Mouse (Mus musculus) midbrain, embryonic 14.5 days (tissue): ENCODE measurements around the gene Pde1a. TPM values are rescaled to one million over a fixed set of nuclear protein-coding genes. Genes with fewer than 3 reads are reported as not detected.

Experiments used
- ATAC-seq: fragments of 200-750 bp; cut with Nextera tagmentation; 2 replicates; pipeline ENCODE4 v1.8.0; 2017; ENCODE audit warnings: moderate number of reproducible peaks, moderate library complexity; ENCODE audit not compliant: low FRiP score, low TSS enrichment
- DNase-seq: peaks from one replicate; pipeline ENCODE4 v3.0.0-alpha.2; 2015
- H3K27ac ChIP-seq: fragments of 300-500 bp; sonication (generic); replicated peaks from 2 replicates; pipeline ENCODE4 v1.5.1; 2014; ENCODE audit warnings: mild to moderate bottlenecking, low read depth, low read length, moderate library complexity
- H3K27me3 ChIP-seq: fragments of 300-500 bp; sonication (generic); 2 replicates; pipeline ENCODE4 v1.6.1; 2014; ENCODE audit warnings: low read length, control low read depth, mixed read lengths; ENCODE audit not compliant: control insufficient read depth, insufficient read depth
- H3K36me3 ChIP-seq: fragments of 300-500 bp; sonication (generic); 2 replicates; pipeline ENCODE4 v1.6.1; 2014; ENCODE audit warnings: low read length, control low read depth; ENCODE audit not compliant: control insufficient read depth, insufficient read depth
- H3K4me1 ChIP-seq: fragments of 300-500 bp; sonication (generic); 2 replicates; pipeline ENCODE4 v1.6.1; 2014; ENCODE audit warnings: mild to moderate bottlenecking, antibody characterized with exemption, low read length, control low read depth; ENCODE audit not compliant: control insufficient read depth, insufficient read depth
- H3K4me2 ChIP-seq: fragments of 300-500 bp; sonication (generic); 2 replicates; pipeline ENCODE4 v1.6.1; 2014; ENCODE audit warnings: mild to moderate bottlenecking, low read length, moderate library complexity
- H3K4me3 ChIP-seq: fragments of 300-500 bp; sonication (generic); replicated peaks from 2 replicates; pipeline ENCODE4 v1.5.1; 2014; ENCODE audit warnings: low read depth, low read length
- H3K9ac ChIP-seq: fragments of 300-500 bp; sonication (generic); replicated peaks from 2 replicates; pipeline ENCODE4 v1.6.1; 2014; ENCODE audit warnings: mild to moderate bottlenecking, low read length, moderate library complexity
- H3K9me3 ChIP-seq: fragments of 300-500 bp; sonication (generic); 2 replicates; pipeline ENCODE4 v1.6.1; 2016; ENCODE audit warnings: low read length, control low read depth, mixed read lengths; ENCODE audit not compliant: control insufficient read depth
- WGBS: fragments of 180-500 bp; shearing (Covaris S2); extraction: QIAGEN DNeasy Blood & Tissue Kit; methylation state at CpG from one replicate; pipeline ENCODE4 v1.1.7; 2014; 5-methylcytosine and 5-hydroxymethylcytosine counted together
- polyA plus RNA-seq: library from polyadenylated mRNA; unstranded; fragments of >200 nt; fragmentation: Nextera tagmentation; extraction: Ambion mirVana; gene quantifications from 2 replicates; pipeline ENCODE4 v1.2.1, GENCODE M21; 2014

Gene Pde1a
- polyA plus RNA-seq, 1 experiment from 2014 or later = 3.2 TPM

DNA sequence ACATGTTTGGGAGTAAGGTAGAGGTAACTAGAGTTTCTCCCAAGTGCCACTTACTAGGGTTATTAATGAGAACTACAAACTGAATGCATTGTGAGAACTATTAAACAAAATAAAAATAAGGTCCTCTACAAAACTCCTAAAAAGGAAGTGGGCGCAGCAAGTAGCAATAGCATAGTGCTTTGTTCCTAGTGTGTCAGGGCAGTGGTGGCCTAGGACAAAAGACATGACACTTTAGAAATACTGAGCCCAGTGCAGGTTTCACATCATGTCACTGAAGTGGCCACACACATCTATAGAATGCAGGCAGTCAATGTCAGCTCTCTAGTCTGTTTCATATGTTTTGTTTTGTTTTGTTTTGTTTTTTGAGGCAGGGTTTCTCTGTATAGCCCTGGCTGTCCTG is 103.2 kb downstream of the Pde1a start:
- Histone ChIP-seq H3K4me2 (no peak overlapping the region), H3K4me1 (no peaks in the 10 kb centered on the region), H3K9ac (no peak overlapping the region), H3K36me3 (no peaks in the 10 kb centered on the region), H3K27me3 (no peaks in the 10 kb centered on the region), H3K9me3 (no peaks in the 10 kb centered on the region), H3K27ac (no peak overlapping the region), H3K4me3 (no peak overlapping the region)
- ATAC-seq (no peak), DNase-seq (no peak)
- WGBS = 91% methylated on average over 1 of the region's 1 CpGs

DNA sequence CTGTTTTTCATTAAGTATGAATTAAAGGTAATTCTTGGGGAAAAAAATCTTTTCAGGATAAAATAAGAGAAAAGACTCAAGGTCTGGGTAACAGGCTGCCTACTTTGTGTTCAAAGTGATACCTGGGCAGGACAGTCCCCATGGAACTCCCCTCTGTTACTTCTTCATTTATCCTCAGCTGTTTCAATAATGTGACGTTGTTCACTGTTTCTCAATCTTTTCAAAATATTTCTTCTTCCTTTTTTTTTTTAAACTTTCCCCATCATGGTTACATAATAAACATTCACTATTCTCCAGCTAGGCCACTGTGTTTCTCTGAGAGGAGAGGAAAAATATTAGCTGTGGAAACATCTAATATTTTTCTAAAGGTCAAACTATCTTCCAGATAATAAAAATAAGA is 103.7 kb downstream of the Pde1a start:
- DNase-seq (no peak), ATAC-seq (no peak)
- Histone ChIP-seq H3K4me1 (no peaks in the 10 kb centered on the region), H3K36me3 (no peaks in the 10 kb centered on the region), H3K9me3 (no peaks in the 10 kb centered on the region), H3K9ac (no peak overlapping the region), H3K4me3 (no peak overlapping the region), H3K4me2 (no peak overlapping the region), H3K27me3 (no peaks in the 10 kb centered on the region), H3K27ac (no peak overlapping the region)
- 91% methylated on average over 1 of the region's 1 CpGs for WGBS

DNA sequence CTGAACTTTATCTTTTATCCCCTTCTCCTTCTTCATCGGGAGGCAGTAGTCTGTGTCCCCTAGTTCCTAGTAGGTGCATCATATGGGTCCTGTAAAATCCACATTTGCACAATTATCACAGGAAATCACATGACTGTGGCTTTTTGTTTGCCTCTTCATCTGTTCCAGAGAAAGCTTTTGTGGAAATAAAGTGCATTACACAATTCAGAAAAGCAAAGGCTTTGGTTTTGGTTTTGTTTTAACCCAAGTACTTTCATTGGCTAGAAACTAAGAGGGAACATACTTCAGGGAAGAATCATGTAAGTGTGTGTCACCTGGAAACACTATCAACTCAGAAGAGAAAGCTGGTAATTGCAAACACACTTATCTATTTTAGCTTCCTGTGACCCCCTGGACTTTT is 104.2 kb downstream of the Pde1a start:
- no peaks in the 10 kb centered on the region for H3K27me3 ChIP-seq
- H3K4me3 ChIP-seq = no peak overlapping the region
- ATAC-seq (no peak), DNase-seq (no peak)
- no peak overlapping the region for H3K9ac ChIP-seq
- H3K9me3 ChIP-seq = no peaks in the 10 kb centered on the region
- H3K36me3 ChIP-seq = no peaks in the 10 kb centered on the region
- H3K27ac ChIP-seq = no peak overlapping the region
- WGBS = 94% methylated on average over 1 of the region's 1 CpGs
- no peaks in the 10 kb centered on the region for H3K4me1 ChIP-seq
- no peak overlapping the region for H3K4me2 ChIP-seq

DNA sequence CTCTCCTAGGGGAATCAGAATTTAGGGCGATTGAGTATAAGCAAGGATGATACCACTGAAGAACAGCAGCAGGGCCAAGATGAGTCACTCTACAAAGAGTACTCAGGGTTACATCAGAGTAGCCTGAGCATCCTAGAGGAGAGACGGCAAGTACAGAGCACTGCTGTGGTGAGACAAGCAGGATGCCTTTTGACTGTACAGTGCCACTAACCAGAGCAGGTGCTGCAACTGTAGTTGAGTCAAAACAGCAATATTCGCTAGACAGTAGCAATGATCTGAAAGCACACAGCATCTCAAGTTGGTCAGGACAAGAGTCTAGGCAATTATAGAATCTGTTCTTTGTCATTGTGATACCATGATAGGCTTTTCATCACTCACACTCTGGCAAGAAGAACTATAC is 115.1 kb downstream of the Pde1a start:
- ATAC-seq (no peak), DNase-seq (no peak)
- H3K27me3 ChIP-seq = no peaks in the 10 kb centered on the region
- no peaks in the 10 kb centered on the region for H3K4me1 ChIP-seq
- H3K9ac ChIP-seq = no peak overlapping the region
- no peaks in the 10 kb centered on the region for H3K9me3 ChIP-seq
- no peak overlapping the region for H3K4me3 ChIP-seq
- H3K36me3 ChIP-seq = no peaks in the 10 kb centered on the region
- H3K4me2 ChIP-seq = no peak overlapping the region
- H3K27ac ChIP-seq = no peak overlapping the region
- 94% methylated on average over 3 of the region's 3 CpGs for WGBS

DNA sequence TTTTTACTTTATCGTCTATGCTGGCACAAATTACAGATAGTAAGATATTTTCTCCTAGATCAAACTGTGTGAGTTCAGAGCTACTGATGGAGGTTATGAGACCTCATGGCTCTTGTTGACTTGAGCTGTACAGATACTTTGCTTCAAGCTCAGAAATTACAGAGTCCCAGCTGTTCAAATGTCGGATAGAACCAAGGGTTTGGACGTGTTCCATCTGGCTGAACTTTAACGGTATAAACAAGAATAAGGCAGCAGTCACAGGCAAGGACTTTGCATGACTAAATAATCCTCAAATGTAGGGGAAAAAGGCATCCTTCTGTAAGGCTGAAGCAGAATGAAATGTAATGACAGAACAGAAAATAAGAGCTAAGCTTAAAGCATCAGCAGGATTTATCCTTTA is 116.2 kb downstream of the Pde1a start:
- H3K4me2 ChIP-seq = no peak overlapping the region
- H3K9me3 ChIP-seq = no peaks in the 10 kb centered on the region
- ATAC-seq = no peak
- H3K27ac ChIP-seq = no peak overlapping the region
- no peaks in the 10 kb centered on the region for H3K36me3 ChIP-seq
- WGBS = 75% methylated on average over 4 of the region's 4 CpGs
- no peak overlapping the region for H3K4me3 ChIP-seq
- peak; percentile 35 for DNase-seq
- H3K9ac ChIP-seq = no peak overlapping the region
- H3K4me1 ChIP-seq = no peaks in the 10 kb centered on the region
- no peaks in the 10 kb centered on the region for H3K27me3 ChIP-seq

DNA sequence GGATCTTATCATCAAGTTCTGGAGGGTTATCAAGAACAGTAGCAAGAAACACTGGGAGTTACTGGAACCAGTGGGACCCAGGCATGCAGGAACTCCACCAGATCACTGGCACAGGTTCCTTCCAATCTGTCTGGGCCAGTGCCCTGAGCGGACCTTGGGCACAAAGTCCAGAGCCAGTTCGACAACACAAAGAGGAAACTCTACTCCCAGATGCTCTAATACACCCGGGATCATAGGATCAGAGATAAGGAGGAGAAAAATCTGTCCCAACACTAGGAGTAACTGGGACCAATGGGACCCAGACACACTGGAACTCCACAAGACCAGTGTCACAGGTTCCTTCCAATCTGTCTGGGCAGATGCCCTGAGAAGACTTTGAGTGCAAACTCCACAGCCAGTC is 130.1 kb downstream of the Pde1a start:
- no peak for DNase-seq
- Histone ChIP-seq H3K4me2 (no peak overlapping the region), H3K9me3 (no peaks in the 10 kb centered on the region), H3K4me3 (no peak overlapping the region), H3K36me3 (no peaks in the 10 kb centered on the region), H3K4me1 (no peaks in the 10 kb centered on the region), H3K27me3 (no peaks in the 10 kb centered on the region), H3K9ac (no peak overlapping the region), H3K27ac (no peak overlapping the region)
- WGBS = 83% methylated on average over 3 of the region's 3 CpGs
- ATAC-seq = no peak

DNA sequence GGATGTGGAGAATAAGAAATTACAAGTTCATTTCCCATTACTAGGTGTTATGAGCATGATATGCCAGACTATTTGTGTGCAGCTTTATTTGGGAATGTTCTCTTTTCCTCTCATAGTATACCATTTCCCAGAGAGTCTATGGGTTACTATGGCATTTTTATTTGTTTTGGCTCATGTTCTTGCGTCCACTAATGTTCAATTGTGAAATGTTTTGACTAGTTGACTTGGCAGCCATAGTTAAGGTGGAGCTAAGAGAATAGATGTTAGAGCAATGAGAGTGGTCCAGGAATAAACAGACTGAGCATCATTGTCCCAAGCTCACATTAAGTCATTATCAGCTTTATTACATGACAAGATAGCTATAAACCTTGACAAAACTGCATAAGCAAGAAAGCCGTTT is 130.8 kb downstream of the Pde1a start:
- 87% methylated on average over 2 of the region's 2 CpGs for WGBS
- Histone ChIP-seq H3K4me3 (no peak overlapping the region), H3K4me2 (no peak overlapping the region), H3K9me3 (no peaks in the 10 kb centered on the region), H3K27ac (no peak overlapping the region), H3K4me1 (no peaks in the 10 kb centered on the region), H3K27me3 (no peaks in the 10 kb centered on the region), H3K36me3 (no peaks in the 10 kb centered on the region), H3K9ac (no peak overlapping the region)
- DNase-seq (no peak), ATAC-seq (no peak)

DNA sequence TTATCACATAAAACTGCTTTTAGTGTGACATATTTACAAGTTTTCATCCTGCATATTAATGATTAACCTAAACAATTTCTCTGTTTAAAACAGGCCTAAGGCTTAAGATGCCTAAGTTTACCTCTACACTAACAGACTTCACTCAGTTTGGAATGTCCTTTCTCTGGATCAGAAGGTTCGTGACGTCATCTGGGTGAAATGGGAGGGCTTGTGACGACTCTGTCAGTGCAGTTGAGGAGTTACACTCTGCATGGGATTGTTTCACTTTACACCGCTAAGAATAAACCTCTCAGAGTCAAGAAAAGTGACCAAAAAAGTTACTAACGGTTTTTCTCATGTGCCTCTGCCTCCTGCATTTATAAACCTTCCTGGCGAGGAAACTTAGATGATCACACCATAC is 137.6 kb downstream of the Pde1a start:
- Histone ChIP-seq H3K4me3 (no peak overlapping the region), H3K27me3 (no peaks in the 10 kb centered on the region), H3K27ac (no peak overlapping the region), H3K4me1 (no peaks in the 10 kb centered on the region), H3K36me3 (no peaks in the 10 kb centered on the region), H3K4me2 (no peak overlapping the region), H3K9ac (no peak overlapping the region), H3K9me3 (no peaks in the 10 kb centered on the region)
- 79% methylated on average over 6 of the region's 6 CpGs for WGBS
- DNase-seq = no peak
- ATAC-seq = no peak

DNA sequence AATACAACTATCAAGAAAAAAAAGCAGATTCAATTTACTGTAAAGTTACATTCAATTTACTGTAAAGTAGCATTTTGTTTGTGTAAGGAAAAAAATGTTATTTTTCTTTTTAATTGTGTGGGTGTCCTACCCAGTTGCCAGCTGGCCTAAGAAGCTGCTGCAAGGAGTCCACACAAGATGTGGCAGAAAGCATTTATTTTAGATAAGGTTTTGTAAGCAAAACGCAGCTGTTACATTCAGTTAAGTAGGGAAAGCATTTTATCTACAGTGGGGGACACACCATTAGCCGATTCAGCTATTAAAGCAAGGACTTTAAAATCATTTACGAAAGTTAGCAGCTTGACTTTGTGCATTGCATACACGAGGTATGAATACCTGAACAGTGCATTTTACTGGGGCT is 145.5 kb downstream of the Pde1a start:
- Histone ChIP-seq H3K9ac (no peak overlapping the region), H3K36me3 (no peaks in the 10 kb centered on the region), H3K4me3 (no peak overlapping the region), H3K27ac (no peak overlapping the region), H3K4me2 (no peak overlapping the region), H3K27me3 (no peaks in the 10 kb centered on the region), H3K4me1 (no peaks in the 10 kb centered on the region), H3K9me3 (no peaks in the 10 kb centered on the region)
- ATAC-seq (no peak), DNase-seq (no peak)
- WGBS = 91% methylated on average over 4 of the region's 4 CpGs
